ENCODE assay signal across 8 mouse cellular contexts in genomic region chr8:91712731-91713569, GRCm38 (mm10).
A peak's percentile ranks its signal among the peaks of the same experiment; 100 is the strongest.
DNase-seq lines count a peak whose midpoint lies in the region; ATAC-seq and TF ChIP-seq lines count a peak whose summit lies in the region.

No protein-coding gene starts in this region.

- no peaks in the 10 kb centered on the region; the same call in 1 of the 2 replicates for H3K27me3 ChIP-seq in kidney, postnatal 0 days (ENCODE audit: insufficient read depth, low read length)
- H3K27me3 ChIP-seq in kidney, adult 2 months (replicated peaks; ENCODE audit: control insufficient read depth, insufficient read depth, low read length) = no peaks in the 10 kb centered on the region

- no peak for TF ChIP-seq POLR2A in kidney, adult 2 months (IDR thresholded peaks at IDR 0.05; ENCODE audit: low read depth, low read length)

- no peak for ATAC-seq in kidney, postnatal 0 days (replicated peaks; ENCODE audit: low FRiP score, low read depth)
- ATAC-seq in common myeloid progenitor, adult 5-6 weeks (replicated peaks; ENCODE audit: low read depth, poor library complexity, severe bottlenecking) = 0 out of 2 replicates have a peak, but pooled peaks have one; percentile 15

- whole genome bisulfite sequencing in kidney, postnatal 0 days = 7% methylated on average over 31 of the region's 31 CpGs
- WGBS in kidney, adult 2 months = 19% methylated on average over 31 of the region's 31 CpGs

- TF ChIP-seq CTCF in kidney, postnatal 0 days (IDR thresholded peaks at IDR 0.05; ENCODE audit: low read depth) = no peak
- no peak for TF ChIP-seq CTCF in kidney, adult 2 months (conservative IDR thresholded peaks at IDR 0.05; ENCODE audit: insufficient read depth, insufficient read length, low read depth, low read length)

- H3K36me3 ChIP-seq in kidney, postnatal 0 days (ENCODE audit: insufficient read depth, low read length) = no peaks in the 10 kb centered on the region
- no peaks in the 10 kb centered on the region for H3K36me3 ChIP-seq in kidney, adult 2 months (ENCODE audit: control insufficient read depth, insufficient read depth, low read length)

- H3K4me1 ChIP-seq in kidney, postnatal 0 days (replicated peaks; ENCODE audit: insufficient read depth, low read length) = 0 out of 2 replicates have a peak, but pooled peaks cover 7% of the 10 kb centered on the region
- H3K4me1 ChIP-seq in kidney, adult 2 months (ENCODE audit: control insufficient read depth, insufficient read depth, low read length) = no peaks in the 10 kb centered on the region; the same call in 1 of the 2 replicates

- H3K9me3 ChIP-seq in kidney, postnatal 0 days (replicated peaks; ENCODE audit: low read length) = no peaks in the 10 kb centered on the region

- H3K4me2 ChIP-seq in kidney, postnatal 0 days (ENCODE audit: low read length) = peak overlapping the region; percentile 54

- peak overlapping the region; percentile 27 for H3K4me3 ChIP-seq in kidney, postnatal 0 days (replicated peaks; ENCODE audit: low read depth, low read length)
- no peak overlapping the region for H3K4me3 ChIP-seq in kidney, adult 2 months (ENCODE audit: insufficient read depth, low read depth, low read length)

- peak overlapping the region; percentile 19; the same call in 1 of the 2 replicates for H3K9ac ChIP-seq in kidney, postnatal 0 days (ENCODE audit: low read depth, low read length)

- DNase-seq in kidney, postnatal 0 days (ENCODE audit: low spot score) = peak; percentile 67
- no peak for DNase-seq in kidney, adult 2 months
- peak; percentile 10 for DNase-seq in heart, postnatal 4 days
- DNase-seq in mesoderm, embryonic 11.5 days (ENCODE audit: low read depth, low spot score) = peak; percentile 68
- DNase-seq in gastrocnemius, postnatal 10 days = no peak
- DNase-seq in urinary bladder, postnatal 14 days (ENCODE audit: low spot score) = no peak
- no peak for DNase-seq in layer of hippocampus, postnatal 36 days

- no peak overlapping the region for H3K27ac ChIP-seq in kidney, postnatal 0 days
- H3K27ac ChIP-seq in kidney, adult 2 months (ENCODE audit: insufficient read depth, low read depth, low read length) = no peak overlapping the region

Comparison
In these comparisons a context has a peak if more than half of its experiments do, and no peak if none do; other contexts are left out.
1. DNase-seq: peak in kidney, postnatal 0 days (single experiment), heart, postnatal 4 days (single experiment) and mesoderm, embryonic 11.5 days (single experiment); none in kidney, adult 2 months (single experiment), gastrocnemius, postnatal 10 days (single experiment), urinary bladder, postnatal 14 days (single experiment) and layer of hippocampus, postnatal 36 days (0 of 2).